Mouse (Mus musculus) myocyte (in vitro differentiated cells): ENCODE results near the gene Gemin4.

Experiments
- CEBPB ChIP-seq: IDR thresholded peaks from 2 replicates; pipeline ENCODE4 v1.6.1; 2011; ENCODE audit warnings: mild to moderate bottlenecking, moderate library complexity; ENCODE audit not compliant: poor library complexity, insufficient read depth, severe bottlenecking
- E2F4 ChIP-seq: IDR thresholded peaks from one replicate; pipeline ENCODE4 v1.6.1; 2011; ENCODE audit warnings: mild to moderate bottlenecking, control low read depth, moderate library complexity; ENCODE audit not compliant: insufficient read depth
- MAX ChIP-seq: IDR thresholded peaks from one replicate; pipeline ENCODE4 v1.6.1; 2011; ENCODE audit warnings: low read depth, mild to moderate bottlenecking, control low read depth
- MYOG ChIP-seq, 3 experiments: IDR thresholded peaks; one replicate each; pipeline ENCODE4 v1.6.1; 2011; ENCODE audit warnings: control low read depth in 2 of 3, low read depth in 2 of 3, mild to moderate bottlenecking in 2 of 3; ENCODE audit not compliant: insufficient read length in 2 of 3, control insufficient read depth in 1 of 3, insufficient read depth in 1 of 3
- POLR2A ChIP-seq: IDR thresholded peaks from one replicate; pipeline ENCODE4 v1.6.1; 2011; ENCODE audit warnings: low read depth, mild to moderate bottlenecking, control low read depth, moderate library complexity; ENCODE audit not compliant: insufficient read length
- POLR2AphosphoS2 ChIP-seq: IDR thresholded peaks from one replicate; pipeline ENCODE4 v1.6.1; 2011; ENCODE audit warnings: low read depth, control low read depth; ENCODE audit not compliant: insufficient read length
- REST ChIP-seq: IDR thresholded peaks from one replicate; pipeline ENCODE4 v1.6.1; 2011; ENCODE audit warnings: mild to moderate bottlenecking, control low read depth, moderate library complexity; ENCODE audit not compliant: insufficient read depth, insufficient read length
- SRF ChIP-seq: IDR thresholded peaks from one replicate; pipeline ENCODE4 v1.6.1; 2011; ENCODE audit warnings: low read depth; ENCODE audit not compliant: control insufficient read depth, insufficient read length
- TCF12 ChIP-seq: IDR thresholded peaks from one replicate; pipeline ENCODE4 v1.6.1; 2011; ENCODE audit warnings: mild to moderate bottlenecking, control low read depth; ENCODE audit not compliant: poor library complexity, insufficient read depth, severe bottlenecking
- TCF3 ChIP-seq: IDR thresholded peaks from one replicate; pipeline ENCODE4 v1.6.1; 2011; ENCODE audit warnings: low read depth, control low read depth; ENCODE audit not compliant: insufficient read length
- USF1 ChIP-seq: IDR thresholded peaks from one replicate; pipeline ENCODE4 v1.6.1; 2011; ENCODE audit warnings: low read depth, mild to moderate bottlenecking, control low read depth, moderate library complexity

GRCm38 (mm10) chr11:76186908-76187307, 30.6 kb downstream of the Gemin4 start:
- TF ChIP-seq POLR2A = no peak
- no peak for TF ChIP-seq CEBPB
- no peak for TF ChIP-seq TCF3
- no peak for TF ChIP-seq POLR2AphosphoS2
- TF ChIP-seq TCF12 = no peak
- no peak for TF ChIP-seq E2F4
- TF ChIP-seq MAX = no peak
- no peak for TF ChIP-seq MYOG (IDR thresholded peaks at IDR 0.05; ENCODE audit: control insufficient read depth in 1 of 3, insufficient read depth in 1 of 3, insufficient read length in 2 of 3, low read depth in 2 of 3)
- no peak for TF ChIP-seq USF1
- TF ChIP-seq REST = no peak
- no peak for TF ChIP-seq SRF
